Mouse (Mus musculus): ENCODE measurements at regions not wholly inside any gene's neighbourhood (a gene's known extent, or its start where the extent isn't known, plus 50 kb on each side); places are given as distances from the start of the nearest gene placed in this dataset.

DNA sequence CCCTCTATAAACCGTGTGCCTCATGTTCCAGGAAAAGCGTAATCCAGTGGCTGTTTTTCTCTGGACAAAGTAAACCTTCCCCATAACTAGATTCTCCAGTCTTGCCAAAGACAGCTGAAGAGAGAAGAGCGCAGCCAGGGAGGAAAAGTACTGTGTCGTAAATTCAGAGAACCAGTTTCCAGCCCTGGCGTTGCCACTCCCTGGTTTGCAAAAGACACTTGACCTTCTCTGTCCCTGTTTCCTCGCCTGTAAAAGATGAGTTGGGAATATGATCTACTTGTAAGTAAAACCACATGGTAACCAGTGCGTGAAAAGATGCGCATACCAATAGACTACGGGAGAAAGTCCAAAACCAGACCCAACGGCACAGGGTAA is 160.1 kb upstream of the Paip1 start:
- no peak for DNase-seq

DNA sequence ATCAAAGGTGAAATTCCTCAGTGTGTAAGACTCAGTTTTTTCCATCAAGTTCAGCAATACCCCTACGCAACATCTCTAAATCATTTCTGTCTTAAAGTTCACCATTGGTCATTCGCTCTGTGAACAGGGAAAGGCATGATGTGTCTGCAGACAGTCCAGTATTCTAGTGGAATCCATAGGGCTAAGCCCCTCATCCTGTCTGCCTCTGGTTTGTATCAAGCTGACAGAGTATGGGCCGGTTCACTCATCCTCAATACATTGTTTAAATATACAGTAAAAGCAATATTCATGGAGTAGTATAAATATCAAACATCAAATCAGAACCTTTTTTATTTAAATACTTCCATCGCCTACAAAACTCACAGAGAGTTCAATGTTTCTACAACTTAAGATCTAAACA is 152.9 kb upstream of the Paip1 start:
- no peak for DNase-seq

DNA sequence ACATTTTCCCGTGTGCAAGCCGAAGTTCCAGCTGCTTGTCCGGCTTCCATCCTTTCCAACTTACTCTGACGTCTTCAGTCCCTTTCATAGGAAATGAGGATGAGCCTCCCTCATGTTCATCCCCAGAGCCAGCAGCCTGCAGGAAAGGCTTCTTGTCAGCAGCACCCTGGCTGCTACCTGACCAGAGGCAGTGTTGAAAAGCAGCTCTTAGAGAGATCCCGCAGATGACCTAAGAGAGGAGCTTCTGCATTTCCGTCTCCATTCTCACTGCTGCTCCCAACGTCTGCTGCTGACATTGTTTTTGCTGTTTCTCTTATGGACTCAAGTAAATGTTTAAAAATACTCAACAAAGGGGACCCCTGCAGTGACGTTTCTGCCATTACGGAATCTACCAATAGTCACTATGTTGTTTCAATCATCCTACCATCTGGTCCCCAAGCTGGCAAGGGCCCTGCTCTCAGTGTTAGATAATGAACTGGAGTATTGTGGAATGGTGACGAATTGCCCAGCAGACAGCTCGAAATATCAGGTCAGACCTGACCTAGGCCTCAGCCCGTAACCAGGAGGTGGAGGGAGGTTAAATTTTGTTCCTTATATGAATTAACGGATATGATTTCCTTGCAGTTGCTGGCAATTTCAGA is 151.0 kb upstream of the Paip1 start:
- no peak for DNase-seq

- DNase-seq: no peak
Measured at GRCm38 (mm10) chr13:119279449-119279848, 149.0 kb upstream of the Paip1 start.

DNA sequence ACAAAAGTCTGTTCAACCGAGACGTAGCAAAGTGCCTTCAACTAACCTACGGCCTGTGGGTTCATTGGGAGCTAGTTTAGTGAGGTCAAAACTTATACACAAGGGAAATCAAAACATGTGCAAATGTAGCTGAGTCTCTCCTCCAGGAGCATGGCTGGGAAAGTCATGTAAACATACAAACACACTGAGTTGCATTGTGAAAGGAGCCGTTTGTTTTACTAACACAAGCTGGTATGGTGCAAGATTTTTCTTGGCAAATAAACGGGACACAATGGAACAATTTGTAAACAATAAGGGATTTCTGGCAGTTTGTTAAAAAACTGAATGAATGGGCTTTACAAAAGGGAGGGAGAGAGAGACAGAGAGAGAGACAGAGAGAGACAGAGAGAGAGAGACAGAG is 147.8 kb upstream of the Paip1 start:
- no peak for DNase-seq

- DNase-seq: peak; percentile 41 to 86
Measured at GRCm38 (mm10) chr13:119283448-119283847, 145.0 kb upstream of the Paip1 start.

GRCm38 (mm10) chr13:119309238-119309637 is 119.2 kb upstream of the Paip1 start:
- no peak for DNase-seq

DNA sequence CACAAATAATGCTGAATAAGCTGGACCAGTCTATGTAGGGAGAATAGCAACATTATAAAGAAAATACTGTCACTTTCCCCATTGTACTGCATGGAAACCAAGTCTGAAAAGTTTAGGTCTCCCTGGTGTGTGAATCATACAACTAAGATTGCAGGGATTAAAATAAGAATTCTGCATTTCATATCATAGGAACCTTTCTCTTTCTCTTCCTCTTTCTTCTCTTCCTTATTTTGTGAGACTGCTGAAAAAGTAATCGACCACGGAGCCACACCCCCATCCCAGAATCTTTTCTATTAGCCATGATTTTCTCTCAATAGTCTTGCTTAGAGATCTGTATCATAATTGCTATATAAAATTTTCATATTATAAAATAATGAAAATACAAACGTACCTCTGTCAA is 118.4 kb upstream of the Paip1 start:
- DNase-seq: no peak

DNA sequence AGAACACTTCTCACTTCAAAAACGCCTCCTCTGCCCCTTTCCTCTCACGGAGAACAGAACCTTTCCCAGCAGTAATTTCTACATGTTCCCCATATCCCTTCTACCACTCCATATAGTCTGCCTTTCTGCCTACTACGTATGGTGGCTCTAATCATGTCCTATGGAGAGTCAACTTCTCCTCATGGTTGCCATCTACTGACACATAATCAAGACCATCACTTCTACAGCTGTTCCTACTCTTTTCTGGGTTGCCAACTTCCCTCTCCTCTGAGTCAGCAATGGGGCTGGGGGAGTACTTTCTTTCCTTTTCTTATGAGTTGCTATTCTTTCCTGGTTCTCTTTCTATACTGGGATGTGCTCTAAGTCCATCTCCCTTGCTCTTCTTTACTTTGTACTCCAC is 114.0 kb upstream of the Paip1 start:
- no peak for DNase-seq

DNA sequence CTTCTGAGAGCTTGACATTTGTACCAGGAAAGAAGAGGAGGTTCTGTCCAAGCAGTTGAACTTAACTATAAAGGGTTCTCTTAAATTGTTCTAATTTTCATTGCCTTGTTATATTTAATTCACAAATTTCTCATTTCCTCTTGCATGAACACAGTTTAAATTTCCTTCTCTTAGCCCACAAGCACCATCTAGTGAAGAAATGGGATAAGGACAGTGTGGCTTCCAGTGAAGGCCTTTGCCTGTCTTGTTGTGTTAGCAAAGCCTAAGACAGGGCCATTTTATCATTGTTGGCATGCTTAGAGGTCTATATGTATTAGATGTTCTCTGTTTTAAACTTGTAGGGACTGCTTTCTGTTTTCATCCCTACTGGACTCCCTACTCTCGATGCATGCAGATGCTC is 110.0 kb upstream of the Paip1 start:
- DNase-seq: no peak

- no peak for DNase-seq
Measured at GRCm38 (mm10) chr13:119325510-119325909, 102.9 kb upstream of the Paip1 start.

DNA sequence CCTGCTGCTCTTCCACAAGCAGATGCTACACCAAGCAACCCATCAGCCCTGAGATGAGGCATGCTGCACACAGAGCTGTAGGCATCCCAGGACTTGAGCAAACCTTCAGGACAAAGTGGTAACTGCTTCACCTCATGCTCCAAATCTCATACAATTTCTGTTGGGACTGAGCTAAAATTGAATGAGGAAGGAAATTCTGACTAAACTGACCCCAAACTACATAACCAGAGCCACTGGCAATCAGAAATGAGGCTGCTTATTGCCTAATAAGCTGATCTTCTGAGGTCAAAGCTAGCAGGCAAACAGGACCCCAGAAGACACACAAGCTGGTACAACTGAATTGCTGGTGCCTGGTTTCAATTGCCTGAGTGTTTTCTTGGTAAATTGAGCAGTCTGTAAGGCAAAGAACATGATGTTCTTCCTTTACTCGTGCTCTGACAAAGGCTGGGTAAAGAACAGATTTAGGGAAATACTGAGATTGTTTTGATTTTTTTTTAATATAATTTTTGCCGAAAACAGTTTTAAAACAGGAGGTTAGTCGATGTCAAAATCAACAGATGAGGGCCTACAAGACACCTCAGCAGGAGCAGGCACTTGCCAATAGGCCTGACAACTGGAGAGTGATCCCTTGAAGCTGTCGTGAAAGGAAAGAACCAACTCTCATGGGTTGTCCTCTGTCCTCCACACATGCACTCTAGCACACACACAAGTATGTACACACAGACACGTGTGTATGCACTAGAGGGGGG is 101.3 kb upstream of the Paip1 start:
- DNase-seq: no peak

DNA sequence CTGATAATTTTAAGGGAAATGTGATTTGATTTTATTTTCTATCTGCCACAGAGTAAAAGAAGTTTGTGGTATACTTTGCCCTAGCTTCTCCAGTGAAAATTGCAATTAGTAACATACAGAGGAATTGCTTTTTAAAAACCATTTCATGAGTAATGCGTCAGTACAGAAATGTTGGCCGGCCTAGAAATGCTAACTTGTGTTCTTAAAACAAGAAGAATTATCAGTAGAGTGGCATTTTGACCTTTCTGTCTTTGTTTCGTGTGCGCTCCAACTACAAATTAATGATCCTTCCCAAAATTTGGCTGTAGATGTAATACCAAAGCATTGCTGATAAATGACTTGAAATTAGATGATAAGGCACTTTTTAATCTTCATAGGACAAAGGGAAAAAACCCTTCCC is 99.7 kb upstream of the Paip1 start:
- DNase-seq: no peak

- DNase-seq: no peak
Measured at GRCm38 (mm10) chr13:119331815-119332214, 96.6 kb upstream of the Paip1 start.

GRCm38 (mm10) chr13:119333915-119334314 is 94.5 kb upstream of the Paip1 start:
- no peak for DNase-seq

GRCm38 (mm10) chr13:119337861-119338260 is 90.5 kb upstream of the Paip1 start:
- peak in 1 of 2 experiments; percentile 14 for DNase-seq

- DNase-seq: no peak
Measured at GRCm38 (mm10) chr13:119339016-119339415, 89.4 kb upstream of the Paip1 start.

DNA sequence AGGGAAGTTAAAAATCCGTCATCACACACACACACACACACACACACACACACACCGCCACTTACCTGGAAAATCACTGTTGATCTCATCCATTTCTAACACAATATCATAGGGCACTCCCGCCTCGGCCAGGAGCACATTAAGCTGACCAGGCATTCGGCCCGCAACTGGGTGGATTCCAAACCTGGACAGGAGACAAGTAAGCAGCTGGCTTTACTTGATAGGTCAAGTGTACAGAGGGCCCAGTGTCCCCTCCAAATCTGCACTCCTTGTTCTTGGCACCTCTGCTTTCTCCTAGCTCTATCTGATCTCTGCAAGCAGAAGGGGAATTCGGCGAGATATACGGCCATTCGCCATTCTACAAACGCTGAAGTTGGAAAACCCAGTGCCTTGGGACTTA is 88.6 kb upstream of the Paip1 start:
- DNase-seq: peak; percentile 85 to 89

- peak in 1 of 2 experiments; percentile 47 for DNase-seq
Measured at GRCm38 (mm10) chr13:119341833-119342232, 86.6 kb upstream of the Paip1 start.

GRCm38 (mm10) chr13:119342761-119343160 is 85.6 kb upstream of the Paip1 start:
- no peak for DNase-seq

GRCm38 (mm10) chr13:119347988-119348387 is 80.4 kb upstream of the Paip1 start:
- no peak for DNase-seq

DNA sequence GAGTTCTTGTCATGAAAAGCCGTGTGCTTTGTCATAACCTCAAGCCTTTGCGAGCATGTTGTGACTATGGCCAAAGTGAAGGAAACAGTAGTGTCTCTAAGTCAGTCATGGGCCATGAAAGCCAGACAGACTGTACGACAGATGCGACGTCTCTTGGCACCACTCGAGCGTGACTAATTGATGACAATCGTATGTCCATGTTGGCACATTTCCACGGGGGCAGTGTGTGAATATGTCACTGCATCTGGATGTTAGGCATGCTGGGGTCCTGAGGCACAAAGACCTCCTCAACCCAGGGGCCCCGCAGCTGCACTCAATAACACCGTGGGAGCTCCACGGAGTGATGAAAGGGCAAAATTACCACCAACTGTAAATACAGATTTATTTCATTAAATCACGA is 77.1 kb upstream of the Paip1 start:
- peak in 1 of 2 experiments; percentile 11 for DNase-seq

GRCm38 (mm10) chr13:119358696-119359095 is 69.7 kb upstream of the Paip1 start:
- no peak for DNase-seq

DNA sequence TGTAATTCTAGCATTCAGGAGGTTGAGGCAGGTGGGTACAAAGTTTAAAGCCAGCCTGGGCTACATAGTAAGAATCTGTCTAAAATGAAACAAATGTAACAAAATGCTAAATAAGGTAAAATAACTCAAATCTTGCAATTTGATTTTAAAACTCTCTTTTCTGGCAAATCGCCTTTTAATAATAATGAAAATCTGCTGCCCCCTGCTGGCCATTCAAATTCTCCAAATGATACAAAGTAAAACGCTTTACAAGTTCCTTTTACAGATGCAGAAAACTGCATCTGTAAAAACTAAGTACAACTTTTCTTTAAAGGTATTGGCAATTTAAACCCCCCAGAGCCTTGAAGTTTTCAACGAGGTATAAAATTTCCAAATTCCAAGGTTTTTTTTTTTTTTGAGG is 65.0 kb upstream of the Paip1 start:
- DNase-seq: peak in 1 of 2 experiments; percentile 79
